Comparison of ENCODE assay signal across 9 mouse cellular contexts in genomic region chr17:17394336-17394735, GRCm38 (mm10). TPM values are rescaled to one million over a fixed set of nuclear protein-coding genes. Genes with fewer than 3 reads are reported as not detected.
DNase-seq lines count a peak whose midpoint lies in the region; ATAC-seq and TF ChIP-seq lines count a peak whose summit lies in the region.
"Had no signal": no experiment of that assay in that cellular context is flagged by ENCODE, and none has a peak within 500 bp of the region (broad histone marks: within the 10 kb centered on the region; RNA-seq: fewer than 3 reads in every experiment).

No protein-coding gene starts in this region.

- H3K4me1 ChIP-seq in forebrain, embryonic 16.5 days (replicated peaks; ENCODE audit: control insufficient read depth, insufficient read depth, low read length), result peaks cover 15% of the 10 kb centered on the region
- H3K4me1 ChIP-seq: limb, embryonic 15.5 days had no signal

- no peak overlapping the region for H3K4me3 ChIP-seq in forebrain, embryonic 16.5 days (replicated peaks; ENCODE audit: low read length)
- H3K4me3 ChIP-seq: limb, embryonic 15.5 days had no signal

- ATAC-seq in Patski, result peak; percentile 74
- peak; percentile 68 for ATAC-seq in forebrain, embryonic 16.5 days
- ATAC-seq in erythroblast, adult 5-6 weeks (replicated peaks; ENCODE audit: low FRiP score, poor library complexity, severe bottlenecking), result no peak; the same call in 1 of the 2 replicates

- no peak overlapping the region for H3K4me2 ChIP-seq in forebrain, embryonic 16.5 days (ENCODE audit: low read length)
- H3K4me2 ChIP-seq: limb, embryonic 15.5 days had no signal

- 22% methylated on average over 4 of the region's 4 CpGs for WGBS in forebrain, embryonic 16.5 days

- H3K27me3 ChIP-seq in Patski, result no peaks in the 10 kb centered on the region
- no peaks in the 10 kb centered on the region for H3K27me3 ChIP-seq in forebrain, embryonic 16.5 days (replicated peaks; ENCODE audit: control insufficient read depth, insufficient read depth, low read length)
- H3K27me3 ChIP-seq: limb, embryonic 15.5 days had no signal

- H3K36me3 ChIP-seq in forebrain, embryonic 16.5 days (ENCODE audit: control insufficient read depth, insufficient read depth), result peaks cover 8% of the 10 kb centered on the region

- no peak overlapping the region for H3K9ac ChIP-seq in forebrain, embryonic 16.5 days (replicated peaks; ENCODE audit: low read depth, low read length)
- H3K9ac ChIP-seq: limb, embryonic 15.5 days had no signal

- CTCF ChIA-PET in Patski (lab: Charles Lee), result interaction anchor here (0.6 to 7.5 kb wide), 16 partner anchors 9 to 355 kb away, joined by 3 to 56 read pairs (median 4); no protein-coding TSS in a partner anchor

- POLR2A ChIA-PET in Patski (lab: Charles Lee), result no interaction called here

- in situ Hi-C loops in Patski (cut with MboI; ENCODE audit: low pct_unique_long_range_greater_than_20kb), result loop anchor here (5.0 to 25.0 kb wide), 3 partner anchors 170 to 1632 kb away; no protein-coding TSS in a partner anchor

- no peak for DNase-seq in Patski (ENCODE audit: low read depth, low spot score)
- DNase-seq in c-Kit-positive CD71-positive TER-119-positive erythroid progenitor cells, embryonic 14.5 days (ENCODE audit: low spot score), result peak; percentile 55
- peak; percentile 87 for DNase-seq in induced T-regulatory cell, adult 2 months (ENCODE audit: low read depth)
- peak; percentile 65 to 81 for DNase-seq in layer of hippocampus, postnatal 36 days
- DNase-seq in mesoderm, embryonic 11.5 days (ENCODE audit: low read depth, low spot score), result peak; percentile 84
- DNase-seq in right cerebral cortex, postnatal 14 days, result peak; percentile 86

- H3K9me3 ChIP-seq in forebrain, embryonic 16.5 days (ENCODE audit: control insufficient read depth, low read length), result no peaks in the 10 kb centered on the region
- H3K9me3 ChIP-seq: limb, embryonic 15.5 days had no signal

- H3K27ac ChIP-seq in forebrain, embryonic 16.5 days (ENCODE audit: low read length), result no peak overlapping the region; the same call in 1 of the 2 replicates
- H3K27ac ChIP-seq: limb, embryonic 15.5 days had no signal

- TF ChIP-seq CTCF in Patski (IDR thresholded peaks at IDR 0.05), result peak; percentile 77

RNA-seq across cellular contexts. Expression of gene Lix1, which starts 8.1 kb away (rescaled TPM):
- polyA plus RNA-seq in Patski (2021), result not detected
- polyA plus RNA-seq in forebrain, embryonic 16.5 days (2015; fragmentation: Nextera tagmentation; extraction: Ambion mirVana), result 30.5 and 33.3 TPM in 2 replicates
- total RNA-seq in layer of hippocampus, postnatal 36 days (2021), result 10 to 100 TPM; 77.1 to 81.8 TPM
- total RNA-seq in erythroblast, adult 5-6 weeks (2015; ENCODE audit: low replicate concordance), result 0.42 TPM in 1 of 2 replicates, not detected in the other
- total RNA-seq in erythroblast, adult 5-6 weeks (2017; ENCODE audit: low replicate concordance), result not detected in 2 replicates

RNA-seq across cellular contexts. Expression of gene Riok2, which starts 20.2 kb away (rescaled TPM):
- polyA plus RNA-seq in Patski (2021), result 37.5 TPM
- polyA plus RNA-seq in forebrain, embryonic 16.5 days (2015; fragmentation: Nextera tagmentation; extraction: Ambion mirVana), result 28.6 and 29.3 TPM in 2 replicates
- total RNA-seq in layer of hippocampus, postnatal 36 days (2021), result 10 to 100 TPM; 18.8 to 20.1 TPM
- total RNA-seq in erythroblast, adult 5-6 weeks (2015; ENCODE audit: low replicate concordance), result 8.3 and 8.8 TPM in 2 replicates
- total RNA-seq in erythroblast, adult 5-6 weeks (2017; ENCODE audit: low replicate concordance), result 4.3 and 10.8 TPM in 2 replicates

Comparison
In these comparisons a context has a peak if more than half of its experiments do, and no peak if none do; other contexts are left out.
1. RNA of gene Lix1, which starts 8.1 kb away (total RNA-seq): 77.1 to 81.8 TPM in layer of hippocampus, postnatal 36 days; 0.42 TPM in erythroblast, adult 5-6 weeks; every median in the first group is over 10 times any median in the second.